Mouse (Mus musculus) intestine, postnatal 0 days (tissue): ENCODE results near the gene Rab37. TPM values are rescaled to one million over a fixed set of nuclear protein-coding genes. Genes with fewer than 3 reads are reported as not detected.

Experiments used
- ATAC-seq: fragments of 200-750 bp; cut with Nextera tagmentation; 2 replicates; pipeline ENCODE4 v1.8.0; 2017; ENCODE audit warnings: mild to moderate bottlenecking, moderate TSS enrichment, moderate library complexity
- H3K27ac ChIP-seq: fragments of 300-500 bp; sonication (generic); 2 replicates; pipeline ENCODE4 v1.5.1; 2014; ENCODE audit warnings: mild to moderate bottlenecking, low read depth, low read length, moderate library complexity
- H3K27me3 ChIP-seq: fragments of 300-500 bp; sonication (generic); replicated peaks from 2 replicates; pipeline ENCODE4 v1.6.1; 2014; ENCODE audit warnings: low read length, mixed read lengths; ENCODE audit not compliant: control insufficient read depth, insufficient read depth
- H3K36me3 ChIP-seq: fragments of 300-500 bp; sonication (generic); 2 replicates; pipeline ENCODE4 v1.6.1; 2014; ENCODE audit warnings: mild to moderate bottlenecking, moderate library complexity; ENCODE audit not compliant: control insufficient read depth, insufficient read depth
- H3K4me1 ChIP-seq: fragments of 300-500 bp; sonication (generic); replicated peaks from 2 replicates; pipeline ENCODE4 v1.6.1; 2014; ENCODE audit warnings: antibody characterized with exemption, low read length, mixed read lengths; ENCODE audit not compliant: control insufficient read depth, insufficient read depth
- H3K4me2 ChIP-seq: fragments of 300-500 bp; sonication (generic); replicated peaks from 2 replicates; pipeline ENCODE4 v1.6.1; 2014; ENCODE audit warnings: low read depth, mild to moderate bottlenecking, moderate library complexity
- H3K4me3 ChIP-seq: fragments of 300-500 bp; sonication (generic); 2 replicates; pipeline ENCODE4 v1.5.1; 2014; ENCODE audit warnings: low read depth, low read length
- H3K9ac ChIP-seq: fragments of 300-500 bp; sonication (generic); 2 replicates; pipeline ENCODE4 v1.6.1; 2014; ENCODE audit warnings: mild to moderate bottlenecking, low read depth, low read length
- H3K9me3 ChIP-seq: fragments of 300-500 bp; sonication (generic); 2 replicates; pipeline ENCODE4 v1.6.1; 2016; ENCODE audit warnings: mixed run types; ENCODE audit not compliant: control insufficient read depth
- CTCF ChIP-seq: sonication (generic); IDR thresholded peaks from 2 replicates; pipeline ENCODE4 v1.5.1; 2016; ENCODE audit warnings: low read depth, mild to moderate bottlenecking, control low read depth, antibody characterized with exemption, moderate library complexity
- WGBS: fragments of 180-500 bp; shearing (Covaris S2); extraction: QIAGEN DNeasy Blood & Tissue Kit; methylation state at CpG from one replicate; pipeline ENCODE4 v1.1.7; 2014; 5-methylcytosine and 5-hydroxymethylcytosine counted together
- polyA plus RNA-seq: library from polyadenylated mRNA; unstranded; fragments of >200 nt; fragmentation: Nextera tagmentation; extraction: Ambion mirVana; gene quantifications from 2 replicates; pipeline ENCODE4 v1.2.1, GENCODE M21; 2015

The Rab37 gene
- polyA plus RNA-seq, 1 experiment from 2014 or later, result 3.7 TPM

DNA sequence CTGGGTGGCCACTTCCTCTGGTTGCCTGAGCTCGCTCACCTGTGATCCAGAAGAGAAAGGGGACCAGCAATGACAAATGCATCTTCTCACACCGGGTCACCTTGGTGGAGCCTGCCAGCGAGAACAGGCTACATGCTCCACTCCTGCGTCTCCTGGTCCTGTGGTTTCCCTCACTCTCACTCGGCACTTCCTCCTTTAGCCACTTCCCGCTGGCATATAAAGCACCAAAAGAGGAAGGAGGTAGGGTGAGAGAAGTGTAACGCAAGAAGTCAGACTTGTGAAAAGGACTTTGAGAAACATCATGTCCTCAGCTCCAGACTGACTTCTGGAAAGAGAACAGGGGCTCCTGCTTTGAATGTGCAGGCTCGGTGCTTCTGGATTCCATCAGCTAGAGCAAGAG lies 42.6 kb downstream of the Rab37 start, which contains the start of gene Cd300lf:
TSS of gene Cd300lf (minus strand) at position 193 of the 400 bp plus-strand sequence.
- no peak within 1 kb of the TSS for H3K27ac ChIP-seq
- no peaks in the 10 kb centered on the region for H3K27me3 ChIP-seq
- no peaks in the 10 kb centered on the region for H3K9me3 ChIP-seq
- no peak for TF ChIP-seq CTCF
- no peaks in the 10 kb centered on the region for H3K4me1 ChIP-seq
- no peaks in the 10 kb centered on the region for H3K36me3 ChIP-seq
- no peak for ATAC-seq
- H3K4me2 ChIP-seq, result no peak within 1 kb of the TSS
- no peak within 1 kb of the TSS for H3K4me3 ChIP-seq
- no peak within 1 kb of the TSS for H3K9ac ChIP-seq
- WGBS, result 72% methylated on average over 8 of the region's 8 CpGs

- Histone ChIP-seq H3K27me3 (no peaks in the 10 kb centered on the region), H3K4me3 (no peak overlapping the region), H3K9ac (no peak overlapping the region), H3K36me3 (no peaks in the 10 kb centered on the region), H3K9me3 (no peaks in the 10 kb centered on the region), H3K4me2 (no peak overlapping the region), H3K4me1 (no peaks in the 10 kb centered on the region), H3K27ac (no peak overlapping the region)
- 77% methylated on average over 5 of the region's 5 CpGs for WGBS
- no peak for ATAC-seq
- no peak for TF ChIP-seq CTCF
Measured at GRCm38 (mm10) chr11:115138597-115139262, 47.5 kb downstream of the Rab37 start.

DNA sequence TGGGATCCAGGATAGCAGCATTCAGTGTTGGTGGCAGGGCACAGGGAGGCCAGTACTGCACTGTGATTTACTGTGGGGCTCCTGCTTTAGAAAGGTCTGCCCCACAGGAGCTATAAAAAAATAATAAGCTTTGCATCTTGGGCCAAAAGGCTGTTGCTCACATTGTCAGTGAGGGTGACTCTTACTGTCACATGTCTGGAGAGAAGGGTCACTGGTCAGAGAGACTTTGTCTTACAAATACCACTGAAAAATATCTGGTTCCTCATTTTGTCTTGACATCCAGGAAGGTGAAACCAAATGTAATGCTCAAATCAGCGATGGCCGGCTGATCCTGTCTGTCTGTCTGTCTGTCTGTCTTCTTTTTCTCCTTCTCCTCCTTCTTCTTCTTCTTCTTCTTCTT lies 50.7 kb downstream of the Rab37 start:
- WGBS, result 77% methylated on average over 2 of the region's 2 CpGs
- Histone ChIP-seq H3K9ac (no peak overlapping the region), H3K9me3 (no peaks in the 10 kb centered on the region), H3K4me3 (no peak overlapping the region), H3K27me3 (no peaks in the 10 kb centered on the region), H3K36me3 (no peaks in the 10 kb centered on the region), H3K4me2 (no peak overlapping the region), H3K27ac (no peak overlapping the region), H3K4me1 (no peaks in the 10 kb centered on the region)
- no peak for TF ChIP-seq CTCF
- ATAC-seq, result no peak

DNA sequence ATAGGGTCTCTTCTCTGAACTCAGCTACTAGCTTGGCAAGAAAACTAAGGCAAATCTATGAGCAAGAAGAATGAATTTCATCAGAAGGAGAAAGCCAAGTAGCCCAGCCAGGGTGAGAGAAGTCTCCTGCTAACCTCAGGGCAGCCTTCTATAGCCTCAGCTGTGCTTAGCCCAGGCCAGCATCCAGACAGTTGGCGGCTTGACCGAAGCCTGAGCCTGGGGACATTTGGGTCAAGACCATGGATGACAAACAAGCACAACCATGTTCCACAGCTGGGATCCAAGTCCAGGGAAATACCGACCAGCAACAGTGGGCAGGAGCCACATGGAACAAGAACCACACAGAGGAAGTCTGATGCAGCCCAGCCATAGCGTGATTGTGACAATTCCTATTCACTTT lies 56.6 kb downstream of the Rab37 start:
- no peaks in the 10 kb centered on the region for H3K36me3 ChIP-seq
- H3K9ac ChIP-seq, result no peak overlapping the region
- no peak for TF ChIP-seq CTCF
- ATAC-seq, result no peak
- H3K4me1 ChIP-seq, result no peaks in the 10 kb centered on the region; the same call in 1 of the 2 replicates
- no peak overlapping the region for H3K4me3 ChIP-seq
- 0 out of 2 replicates have a peak, but pooled peaks cover 2% of the 10 kb centered on the region for H3K27me3 ChIP-seq
- no peak overlapping the region for H3K4me2 ChIP-seq
- WGBS, result 87% methylated on average over 4 of the region's 4 CpGs
- no peak overlapping the region for H3K27ac ChIP-seq
- H3K9me3 ChIP-seq, result no peaks in the 10 kb centered on the region

DNA sequence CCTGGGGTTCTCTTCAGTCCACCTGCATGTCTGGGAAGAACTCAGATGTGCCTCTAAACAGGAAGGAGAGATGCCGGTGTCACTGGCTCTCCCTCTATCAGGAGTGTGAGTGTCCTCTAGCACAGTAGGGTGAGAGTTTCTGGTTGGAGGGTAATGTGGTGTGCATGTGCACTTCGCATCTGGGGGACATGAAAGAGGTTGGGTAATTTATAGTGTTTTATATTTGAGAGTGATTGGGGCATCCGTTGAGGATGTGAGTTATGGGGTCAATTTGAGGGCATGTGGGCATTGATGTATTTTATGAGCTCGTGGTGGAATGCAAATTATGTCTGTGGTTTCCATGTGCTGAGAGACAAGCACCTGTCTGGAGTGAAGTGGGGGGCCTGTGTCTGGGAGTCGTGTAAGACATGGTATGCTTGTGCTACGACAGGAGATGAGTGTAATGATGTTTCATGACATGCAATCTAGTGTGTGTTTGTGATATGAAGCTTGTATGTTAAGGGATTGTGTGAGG lies 59.6 kb downstream of the Rab37 start:
- TF ChIP-seq CTCF, result no peak
- ATAC-seq, result no peak
- 0 out of 2 replicates have a peak, but pooled peaks cover 6% of the 10 kb centered on the region for H3K27me3 ChIP-seq
- no peak overlapping the region for H3K27ac ChIP-seq
- H3K9me3 ChIP-seq, result no peaks in the 10 kb centered on the region
- no peak overlapping the region for H3K4me2 ChIP-seq
- 44% methylated on average over 6 of the region's 6 CpGs for WGBS
- no peaks in the 10 kb centered on the region for H3K36me3 ChIP-seq
- H3K9ac ChIP-seq, result no peak overlapping the region
- H3K4me1 ChIP-seq, result no peaks in the 10 kb centered on the region; the same call in 1 of the 2 replicates
- no peak overlapping the region for H3K4me3 ChIP-seq

DNA sequence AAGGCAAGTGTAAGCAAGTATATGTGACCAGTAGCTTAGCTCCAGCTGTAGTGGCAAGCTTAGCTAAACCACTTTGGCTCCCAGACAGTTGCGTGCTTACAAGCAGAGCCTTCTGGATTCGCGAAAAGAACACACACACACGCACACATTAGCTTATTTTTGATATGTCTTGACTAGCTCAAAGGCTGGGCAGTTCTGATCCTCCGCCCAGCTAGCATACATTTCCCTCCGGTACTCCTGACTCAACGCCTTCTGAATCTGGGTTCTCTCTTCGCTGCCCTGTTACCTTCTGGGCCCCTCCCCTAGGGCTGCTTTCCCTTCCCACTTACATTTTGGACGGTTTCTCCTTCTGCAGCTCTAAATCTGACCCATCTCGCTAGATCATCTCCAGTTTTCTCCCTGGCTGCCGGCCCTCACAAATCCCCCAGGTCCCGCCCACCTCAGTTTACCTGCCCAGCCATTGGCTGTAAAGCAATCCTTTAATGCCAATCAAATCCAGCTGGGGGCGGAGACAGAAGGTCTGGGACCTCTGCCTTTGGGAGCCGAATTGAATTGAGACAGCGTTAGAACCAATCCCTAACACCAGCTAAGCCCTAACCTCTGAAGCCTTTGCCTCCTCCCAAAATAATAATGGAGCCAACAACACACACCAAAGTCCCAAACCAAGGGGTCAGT lies 60.7 kb downstream of the Rab37 start:
- WGBS, result 5% methylated on average over 15 of the region's 15 CpGs
- no peak overlapping the region for H3K9ac ChIP-seq
- no peak for ATAC-seq

More for the DNA sequence above, 60.7 kb downstream of the Rab37 start:
- H3K27ac ChIP-seq, result no peak overlapping the region
- H3K4me2 ChIP-seq, result peak overlapping the region; percentile 55
- H3K4me1 ChIP-seq, result no peaks in the 10 kb centered on the region; the same call in 1 of the 2 replicates
- peak overlapping the region; percentile 21 for H3K4me3 ChIP-seq
- H3K9me3 ChIP-seq, result no peaks in the 10 kb centered on the region
- TF ChIP-seq CTCF, result no peak
- no peaks in the 10 kb centered on the region for H3K36me3 ChIP-seq
- 0 out of 2 replicates have a peak, but pooled peaks cover 9% of the 10 kb centered on the region for H3K27me3 ChIP-seq
